Mouse (Mus musculus) stomach, postnatal 0 days (tissue): ENCODE measurements around the gene Olfr317. TPM values are rescaled to one million over a fixed set of nuclear protein-coding genes. Genes with fewer than 3 reads are reported as not detected.

Experiments used
- ATAC-seq: fragments of 200-750 bp; cut with Nextera tagmentation; 2 replicates; pipeline ENCODE4 v1.8.0; 2017; ENCODE audit not compliant: low FRiP score, low TSS enrichment
- DNase-seq: peaks from one replicate; pipeline ENCODE4 v3.0.0-alpha.2; 2016; ENCODE audit warnings: low spot score
- H3K27ac ChIP-seq: fragments of 300-500 bp; sonication (generic); replicated peaks from 2 replicates; pipeline ENCODE4 v1.5.1; 2014; ENCODE audit warnings: mild to moderate bottlenecking, control low read depth
- H3K27me3 ChIP-seq: fragments of 300-500 bp; sonication (generic); 2 replicates; pipeline ENCODE4 v1.6.1; 2014; ENCODE audit warnings: low read length; ENCODE audit not compliant: control insufficient read depth, insufficient read depth
- H3K36me3 ChIP-seq: fragments of 300-500 bp; sonication (generic); 2 replicates; pipeline ENCODE4 v1.6.1; 2014; ENCODE audit warnings: low read length, mixed read lengths; ENCODE audit not compliant: control insufficient read depth, insufficient read depth
- H3K4me1 ChIP-seq: fragments of 300-500 bp; sonication (generic); replicated peaks from 2 replicates; pipeline ENCODE4 v1.6.1; 2014; ENCODE audit warnings: antibody characterized with exemption; ENCODE audit not compliant: control insufficient read depth, insufficient read depth
- H3K4me2 ChIP-seq: fragments of 300-500 bp; sonication (generic); replicated peaks from 2 replicates; pipeline ENCODE4 v1.6.1; 2014; ENCODE audit warnings: low read depth, mild to moderate bottlenecking, control low read depth, moderate library complexity
- H3K4me3 ChIP-seq: fragments of 300-500 bp; sonication (generic); 2 replicates; pipeline ENCODE4 v1.5.1; 2014; ENCODE audit warnings: low read depth, low read length, control low read depth
- H3K9ac ChIP-seq: fragments of 300-500 bp; sonication (generic); 2 replicates; pipeline ENCODE4 v1.6.1; 2014; ENCODE audit warnings: mild to moderate bottlenecking, low read length, control low read depth, mixed read lengths
- H3K9me3 ChIP-seq: fragments of 300-500 bp; sonication (generic); 2 replicates; pipeline ENCODE4 v1.6.1; 2016; ENCODE audit warnings: low read length; ENCODE audit not compliant: control insufficient read depth
- CTCF ChIP-seq: IDR thresholded peaks from 2 replicates; pipeline ENCODE4 v1.5.1; 2016; ENCODE audit warnings: antibody characterized with exemption, low read depth, mild to moderate bottlenecking, moderate library complexity
- EP300 ChIP-seq: optimal IDR thresholded peaks from 2 replicates; pipeline ENCODE3; 2016; ENCODE audit warnings: antibody characterized with exemption
- WGBS: fragments of 180-500 bp; shearing (Covaris S2); extraction: QIAGEN DNeasy Blood & Tissue Kit; methylation state at CpG from one replicate; pipeline ENCODE4 v1.1.7; 2014; 5-methylcytosine and 5-hydroxymethylcytosine counted together
- polyA plus RNA-seq: library from polyadenylated mRNA; unstranded; fragments of >200 nt; fragmentation: Nextera tagmentation; extraction: Ambion mirVana; gene quantifications from 2 replicates; pipeline ENCODE4 v1.2.1, GENCODE M21; 2015

Gene Olfr317
- polyA plus RNA-seq: 0.06 TPM in 1 of 2 replicates, not detected in the other

GRCm38 (mm10) chr11:58738792-58739262, at the start of gene Olfr317:
TSS of gene Olfr317 (minus strand) at chr11:58739212.
- no peaks in the 10 kb centered on the region for H3K9me3 ChIP-seq
- H3K9ac ChIP-seq: no peak within 1 kb of the TSS
- ATAC-seq: no peak
- H3K4me3 ChIP-seq: no peak within 1 kb of the TSS
- H3K27ac ChIP-seq: no peak within 1 kb of the TSS
- no peak for DNase-seq
- no peaks in the 10 kb centered on the region for H3K27me3 ChIP-seq
- no peak within 1 kb of the TSS for H3K4me2 ChIP-seq
- no peaks in the 10 kb centered on the region for H3K36me3 ChIP-seq
- TF ChIP-seq EP300 (no peak), CTCF (no peak)
- H3K4me1 ChIP-seq: no peaks in the 10 kb centered on the region
- WGBS: 66% methylated on average over 4 of the region's 4 CpGs

GRCm38 (mm10) chr11:58788346-58788745, 49.3 kb upstream of the Olfr317 start:
- H3K4me2 ChIP-seq: no peak overlapping the region
- no peak for DNase-seq
- H3K4me3 ChIP-seq: no peak overlapping the region
- H3K27ac ChIP-seq: no peak overlapping the region
- ATAC-seq: no peak
- 73% methylated on average over 8 of the region's 8 CpGs for WGBS
- no peaks in the 10 kb centered on the region for H3K27me3 ChIP-seq
- H3K36me3 ChIP-seq: no peaks in the 10 kb centered on the region
- no peaks in the 10 kb centered on the region for H3K4me1 ChIP-seq
- TF ChIP-seq EP300: no peak
- TF ChIP-seq CTCF: no peak
- no peaks in the 10 kb centered on the region for H3K9me3 ChIP-seq
- H3K9ac ChIP-seq: no peak overlapping the region

GRCm38 (mm10) chr11:58787651-58788050, 48.6 kb upstream of the Olfr317 start:
- ATAC-seq (no peak), DNase-seq (no peak)
- H3K27ac ChIP-seq: no peak overlapping the region
- 67% methylated on average over 10 of the region's 10 CpGs for WGBS
- H3K36me3 ChIP-seq: no peaks in the 10 kb centered on the region
- no peak overlapping the region for H3K4me3 ChIP-seq
- TF ChIP-seq EP300: no peak
- no peak for TF ChIP-seq CTCF
- no peaks in the 10 kb centered on the region for H3K9me3 ChIP-seq
- H3K4me1 ChIP-seq: no peaks in the 10 kb centered on the region
- no peaks in the 10 kb centered on the region for H3K27me3 ChIP-seq
- H3K9ac ChIP-seq: no peak overlapping the region
- no peak overlapping the region for H3K4me2 ChIP-seq

GRCm38 (mm10) chr11:58784182-58784581, 45.2 kb upstream of the Olfr317 start:
- Histone ChIP-seq H3K27me3 (no peaks in the 10 kb centered on the region), H3K36me3 (no peaks in the 10 kb centered on the region), H3K9ac (no peak overlapping the region), H3K4me3 (no peak overlapping the region), H3K9me3 (no peaks in the 10 kb centered on the region), H3K27ac (no peak overlapping the region), H3K4me2 (no peak overlapping the region), H3K4me1 (no peaks in the 10 kb centered on the region)
- ATAC-seq (no peak), DNase-seq (no peak)
- TF ChIP-seq CTCF (no peak), EP300 (no peak)
- 81% methylated on average over 2 of the region's 2 CpGs for WGBS

- Histone ChIP-seq H3K27me3 (no peaks in the 10 kb centered on the region), H3K9me3 (no peaks in the 10 kb centered on the region), H3K36me3 (no peaks in the 10 kb centered on the region), H3K9ac (no peak within 1 kb of the TSS), H3K4me3 (no peak within 1 kb of the TSS), H3K4me1 (no peaks in the 10 kb centered on the region), H3K27ac (no peak within 1 kb of the TSS), H3K4me2 (no peak within 1 kb of the TSS)
- no peak for TF ChIP-seq EP300
- no peak for TF ChIP-seq CTCF
- ATAC-seq: no peak
- DNase-seq: no peak
- 62% methylated on average over 6 of the region's 6 CpGs for WGBS
Observed at GRCm38 (mm10) chr11:58782480-58783089, 43.6 kb upstream of the Olfr317 start, which contains the start of gene Olfr314. TSS of gene Olfr314 (plus strand) at chr11:58782952.

GRCm38 (mm10) chr11:58772888-58773287, 33.9 kb upstream of the Olfr317 start, which contains the start of gene Olfr315:
TSS of gene Olfr315 (plus strand) at chr11:58773188.
- Histone ChIP-seq H3K4me1 (no peaks in the 10 kb centered on the region), H3K9me3 (no peaks in the 10 kb centered on the region), H3K9ac (no peak within 1 kb of the TSS), H3K27me3 (no peaks in the 10 kb centered on the region), H3K36me3 (no peaks in the 10 kb centered on the region), H3K4me2 (no peak within 1 kb of the TSS), H3K27ac (no peak within 1 kb of the TSS), H3K4me3 (no peak within 1 kb of the TSS)
- no peak for TF ChIP-seq EP300
- no peak for TF ChIP-seq CTCF
- no peak for ATAC-seq
- no peak for DNase-seq
